Mouse (Mus musculus) forebrain, embryonic 10.5 days (tissue): ENCODE data around the gene Reg4. TPM values are rescaled to one million over a fixed set of nuclear protein-coding genes. Genes with fewer than 3 reads are reported as not detected.

Experiments used
- DNase-seq: peaks from one replicate; pipeline ENCODE4 v3.0.0-alpha.2; 2017; ENCODE audit warnings: low spot score; ENCODE audit errors: extremely low spot score
- H3K27ac ChIP-seq: fragments of 300-500 bp; sonication (generic); 2 replicates; pipeline ENCODE4 v1.5.1; 2016; ENCODE audit warnings: mild to moderate bottlenecking
- H3K27me3 ChIP-seq: fragments of 300-500 bp; sonication (generic); 2 replicates; pipeline ENCODE4 v1.6.1; 2016; ENCODE audit warnings: mild to moderate bottlenecking; ENCODE audit not compliant: poor library complexity, severe bottlenecking
- H3K36me3 ChIP-seq: fragments of 300-500 bp; sonication (generic); replicated peaks from 2 replicates; pipeline ENCODE4 v1.6.1; 2016; ENCODE audit warnings: mild to moderate bottlenecking, moderate library complexity
- H3K4me1 ChIP-seq: fragments of 300-500 bp; sonication (generic); 2 replicates; pipeline ENCODE4 v1.6.1; 2016
- H3K4me3 ChIP-seq: fragments of 300-500 bp; sonication (generic); 2 replicates; pipeline ENCODE4 v1.5.1; 2016; ENCODE audit warnings: mild to moderate bottlenecking, moderate library complexity
- H3K9me3 ChIP-seq: fragments of 300-500 bp; sonication (generic); 2 replicates; pipeline ENCODE4 v1.6.1; 2016; ENCODE audit warnings: mild to moderate bottlenecking, moderate library complexity
- WGBS: fragments of 180-500 bp; shearing (Covaris S2); methylation state at CpG from one replicate; pipeline ENCODE4 v1.1.7; 2016; 5-methylcytosine and 5-hydroxymethylcytosine counted together
- polyA plus RNA-seq: library from polyadenylated mRNA; unstranded; fragments of >200 nt; fragmentation: Nextera tagmentation; extraction: Ambion mirVana; gene quantifications from 2 replicates; pipeline ENCODE4 v1.2.1, GENCODE M21; 2016

The Reg4 gene
- polyA plus RNA-seq, 1 experiment from 2014 or later = 0.14 TPM

DNA sequence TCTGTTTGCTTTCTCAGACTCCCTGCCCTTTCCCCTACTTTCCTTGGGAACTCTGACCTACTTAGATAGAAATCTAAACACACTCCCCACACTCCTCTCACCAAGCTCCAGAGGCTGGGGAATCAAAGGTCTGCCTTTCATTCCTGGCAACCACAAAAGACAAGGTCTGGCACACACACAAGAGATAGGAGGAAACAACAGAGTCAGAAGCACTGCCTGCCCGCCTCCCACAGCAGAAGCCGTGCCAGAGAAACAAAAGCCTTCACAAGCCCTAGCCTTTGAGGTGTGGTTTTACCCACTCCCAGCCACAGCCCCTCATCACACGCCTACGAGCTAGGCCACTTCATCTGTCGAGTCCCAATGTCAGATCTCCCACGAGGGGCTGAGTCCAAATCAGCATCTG is 45.3 kb downstream of the Reg4 start:
- Histone ChIP-seq H3K4me1 (peaks cover 18% of the 10 kb centered on the region), H3K9me3 (no peaks in the 10 kb centered on the region), H3K27me3 (no peaks in the 10 kb centered on the region), H3K27ac (peak overlapping the region; percentile 70), H3K36me3 (no peaks in the 10 kb centered on the region), H3K4me3 (no peak overlapping the region)
- WGBS = 24% methylated on average over 6 of the region's 6 CpGs
- no peak for DNase-seq

DNA sequence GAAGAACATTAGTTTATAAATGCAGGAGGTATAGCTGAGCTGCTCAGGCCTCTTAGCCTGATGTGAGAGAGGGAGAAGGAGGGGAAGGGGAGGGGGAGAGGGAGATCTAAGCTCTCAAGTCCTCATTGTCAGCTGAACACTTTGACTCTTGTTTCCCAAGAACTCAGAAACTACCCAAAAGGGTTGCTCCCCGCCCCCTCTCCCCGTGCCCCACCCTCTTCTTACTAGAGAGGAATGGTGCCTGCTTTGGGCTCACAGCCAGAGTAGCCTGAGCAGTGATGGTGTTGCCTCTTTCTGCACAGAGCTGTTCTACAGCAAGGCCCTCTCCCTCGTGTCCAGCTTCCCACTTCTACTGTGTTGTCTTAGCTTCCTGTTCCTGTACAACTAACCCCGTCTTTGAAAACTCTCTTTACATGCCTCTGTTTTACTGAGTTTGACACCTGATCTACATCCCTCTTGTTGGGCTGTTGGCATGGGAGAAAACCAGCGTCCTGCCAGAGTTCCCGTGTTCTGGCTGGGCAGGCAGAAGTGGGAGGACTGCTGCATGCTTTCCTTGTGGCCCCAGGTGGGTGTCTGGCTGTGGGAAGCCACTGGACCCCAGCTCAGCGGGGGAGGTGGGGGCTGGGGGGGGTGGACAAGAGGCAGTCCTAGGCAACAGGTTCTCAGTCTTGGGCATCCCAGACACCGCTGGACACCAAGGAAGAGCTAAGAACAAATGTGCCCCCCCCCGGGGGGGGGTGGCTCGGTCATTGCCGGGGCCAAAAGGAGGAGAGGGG is 51.9 kb downstream of the Reg4 start:
- Histone ChIP-seq H3K9me3 (no peaks in the 10 kb centered on the region), H3K27ac (peak overlapping the region; percentile 63), H3K36me3 (no peaks in the 10 kb centered on the region), H3K4me1 (peaks cover 15% of the 10 kb centered on the region), H3K4me3 (no peak overlapping the region), H3K27me3 (no peaks in the 10 kb centered on the region)
- no peak for DNase-seq
- WGBS = 72% methylated on average over 11 of the region's 11 CpGs

DNA sequence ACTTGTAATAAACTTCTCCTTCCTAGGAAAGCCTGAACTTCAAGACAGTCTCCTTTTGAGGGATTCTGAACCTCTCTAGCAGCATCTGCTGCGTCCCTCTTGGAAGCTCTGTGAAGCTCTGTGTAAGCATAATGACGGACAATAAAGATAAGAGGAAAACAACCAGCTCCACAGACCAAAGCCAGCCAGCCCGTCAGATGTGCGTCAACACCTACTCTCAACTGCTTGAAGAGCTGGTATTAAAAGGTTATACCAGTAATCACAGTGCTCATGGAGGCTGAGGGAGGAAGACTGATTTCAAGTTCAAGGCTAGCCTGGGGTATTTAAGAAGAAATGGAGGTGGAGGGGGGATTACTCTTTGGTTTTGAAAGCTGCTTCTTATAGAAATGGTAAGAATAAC is 57.7 kb downstream of the Reg4 start:
- no peak overlapping the region for H3K27ac ChIP-seq

DNA sequence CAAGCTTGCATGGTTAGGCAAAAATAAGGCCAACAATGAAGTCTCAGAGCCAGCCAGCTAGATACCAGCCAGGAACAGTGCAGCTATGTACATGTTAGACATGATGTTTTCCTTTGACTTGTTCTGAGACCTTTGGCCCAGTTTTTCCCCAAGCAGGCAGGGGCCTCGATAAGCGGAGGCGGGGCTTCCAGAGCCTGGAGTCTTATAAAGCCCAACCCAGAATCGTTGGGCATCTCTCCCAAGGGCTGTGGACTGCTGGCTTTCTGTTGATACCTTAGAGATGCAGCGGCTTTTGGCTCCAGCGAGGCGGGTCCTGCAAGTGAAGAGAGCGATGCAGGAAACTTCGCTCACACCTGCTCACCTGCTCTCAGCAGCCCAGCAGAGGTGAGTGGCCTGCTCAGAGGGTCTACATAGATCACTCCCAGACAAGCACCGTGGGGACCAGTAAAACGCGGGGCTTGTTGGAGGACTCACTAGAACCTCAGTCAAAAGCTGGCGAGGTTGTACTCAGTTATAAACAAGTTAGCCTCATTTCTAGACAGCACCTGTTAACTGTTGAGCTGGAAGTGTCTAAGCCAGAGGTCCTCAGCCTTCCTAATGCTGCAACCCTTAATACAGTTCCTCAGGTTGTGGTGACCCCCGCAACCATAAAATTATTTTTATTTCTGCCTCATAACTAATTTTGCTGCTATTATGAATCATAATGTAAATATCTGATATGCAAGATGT is 58.4 kb downstream of the Reg4 start, which contains the start of gene Hmgcs2:
Gene Hmgcs2, plus strand, starts transcription at position 232 of the 729 bp plus-strand sequence.
- H3K4me3 ChIP-seq = no peak within 1 kb of the TSS
- 63% methylated on average over 14 of the region's 14 CpGs for WGBS
- H3K36me3 ChIP-seq = no peaks in the 10 kb centered on the region
- H3K27me3 ChIP-seq = no peaks in the 10 kb centered on the region
- no peak for DNase-seq
- H3K4me1 ChIP-seq = peaks cover 23% of the 10 kb centered on the region
- H3K9me3 ChIP-seq = no peaks in the 10 kb centered on the region
- H3K27ac ChIP-seq = no peak within 1 kb of the TSS

More for the DNA sequence above, 57.7 kb downstream of the Reg4 start:
- H3K9me3 ChIP-seq = no peaks in the 10 kb centered on the region
- peaks cover 23% of the 10 kb centered on the region for H3K4me1 ChIP-seq
- DNase-seq = no peak
- WGBS = 92% methylated on average over 4 of the region's 4 CpGs
- H3K36me3 ChIP-seq = no peaks in the 10 kb centered on the region
- no peak overlapping the region for H3K4me3 ChIP-seq
- H3K27me3 ChIP-seq = no peaks in the 10 kb centered on the region

- 48% methylated on average over 12 of the region's 12 CpGs for whole genome bisulfite sequencing
These were observed 59.1 kb downstream of the Reg4 start for GRCm38 (mm10) chr3:98280933-98281678.

GRCm38 (mm10) chr3:98282422-98282821 is 60.5 kb downstream of the Reg4 start:
- H3K4me1 ChIP-seq = peaks cover 23% of the 10 kb centered on the region
- no peak overlapping the region for H3K27ac ChIP-seq
- no peaks in the 10 kb centered on the region for H3K36me3 ChIP-seq
- H3K27me3 ChIP-seq = no peaks in the 10 kb centered on the region
- no peak overlapping the region for H3K4me3 ChIP-seq
- WGBS = 92% methylated on average over 8 of the region's 8 CpGs
- no peak for DNase-seq
- H3K9me3 ChIP-seq = no peaks in the 10 kb centered on the region

More at GRCm38 (mm10) chr3:98280933-98281678, 59.1 kb downstream of the Reg4 start:
- H3K4me3 ChIP-seq = no peak overlapping the region
- no peaks in the 10 kb centered on the region for H3K27me3 ChIP-seq
- H3K36me3 ChIP-seq = no peaks in the 10 kb centered on the region
- H3K4me1 ChIP-seq = peaks cover 23% of the 10 kb centered on the region
- DNase-seq = peak; percentile 50
- no peaks in the 10 kb centered on the region for H3K9me3 ChIP-seq
- H3K27ac ChIP-seq = no peak overlapping the region

- Histone ChIP-seq H3K4me3 (no peak overlapping the region), H3K4me1 (peaks cover 22% of the 10 kb centered on the region), H3K36me3 (no peaks in the 10 kb centered on the region), H3K9me3 (no peaks in the 10 kb centered on the region), H3K27me3 (no peaks in the 10 kb centered on the region), H3K27ac (no peak overlapping the region)
- WGBS = 89% methylated on average over 5 of the region's 5 CpGs
- DNase-seq = no peak
These were observed 61.2 kb downstream of the Reg4 start for GRCm38 (mm10) chr3:98283205-98283604.

Other genes starting within 250 kb of the Reg4 start
- 19.1 and 21.2 TPM in 2 replicates for gene Notch2, start 208.6 kb upstream of the Reg4 start, polyA plus RNA-seq
- gene Adam30, start 61.5 kb upstream of the Reg4 start, polyA plus RNA-seq = 0.04 TPM in 1 of 2 replicates, not detected in the other
- 0.50 and 0.57 TPM in 2 replicates for gene Hmgcs2, start 58.3 kb downstream of the Reg4 start, polyA plus RNA-seq
- gene Phgdh, start 117.8 kb downstream of the Reg4 start, polyA plus RNA-seq = 402 and 436 TPM in 2 replicates
- gene Zfp697, start 160.3 kb downstream of the Reg4 start, polyA plus RNA-seq = 7.1 and 7.5 TPM in 2 replicates
- gene Gm4450, start 235.0 kb downstream of the Reg4 start, polyA plus RNA-seq = not detected in 2 replicates